Mouse (Mus musculus) layer of hippocampus, adult 11-12 months (tissue): ENCODE data around the gene H2-DMb2.

ENCODE experiments used
- DNase-seq: peaks from one replicate; pipeline ENCODE4 v3.0.0; 2022; ENCODE audit warnings: low spot score

The H2-DMb2 gene

DNA sequence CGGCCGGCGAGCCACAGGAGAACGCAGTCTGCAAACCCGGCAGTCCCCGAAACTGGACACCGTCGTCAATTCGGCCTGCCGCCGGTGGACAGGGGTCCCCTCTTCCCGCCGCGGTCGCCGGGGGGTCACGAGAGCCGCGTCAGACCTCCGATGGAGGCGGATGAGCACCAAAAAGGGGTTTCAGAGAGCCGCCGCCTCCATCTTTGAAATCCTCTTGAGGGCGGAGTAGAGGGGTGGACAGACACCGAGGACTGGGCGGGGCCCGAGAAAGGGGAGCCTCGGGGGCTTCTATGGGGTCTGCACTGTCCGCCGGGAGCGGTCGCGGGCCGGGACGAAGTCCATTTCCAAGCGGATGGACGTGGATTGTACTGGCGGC, 24.2 kb upstream of the H2-DMb2 start:
- no peak for DNase-seq

DNA sequence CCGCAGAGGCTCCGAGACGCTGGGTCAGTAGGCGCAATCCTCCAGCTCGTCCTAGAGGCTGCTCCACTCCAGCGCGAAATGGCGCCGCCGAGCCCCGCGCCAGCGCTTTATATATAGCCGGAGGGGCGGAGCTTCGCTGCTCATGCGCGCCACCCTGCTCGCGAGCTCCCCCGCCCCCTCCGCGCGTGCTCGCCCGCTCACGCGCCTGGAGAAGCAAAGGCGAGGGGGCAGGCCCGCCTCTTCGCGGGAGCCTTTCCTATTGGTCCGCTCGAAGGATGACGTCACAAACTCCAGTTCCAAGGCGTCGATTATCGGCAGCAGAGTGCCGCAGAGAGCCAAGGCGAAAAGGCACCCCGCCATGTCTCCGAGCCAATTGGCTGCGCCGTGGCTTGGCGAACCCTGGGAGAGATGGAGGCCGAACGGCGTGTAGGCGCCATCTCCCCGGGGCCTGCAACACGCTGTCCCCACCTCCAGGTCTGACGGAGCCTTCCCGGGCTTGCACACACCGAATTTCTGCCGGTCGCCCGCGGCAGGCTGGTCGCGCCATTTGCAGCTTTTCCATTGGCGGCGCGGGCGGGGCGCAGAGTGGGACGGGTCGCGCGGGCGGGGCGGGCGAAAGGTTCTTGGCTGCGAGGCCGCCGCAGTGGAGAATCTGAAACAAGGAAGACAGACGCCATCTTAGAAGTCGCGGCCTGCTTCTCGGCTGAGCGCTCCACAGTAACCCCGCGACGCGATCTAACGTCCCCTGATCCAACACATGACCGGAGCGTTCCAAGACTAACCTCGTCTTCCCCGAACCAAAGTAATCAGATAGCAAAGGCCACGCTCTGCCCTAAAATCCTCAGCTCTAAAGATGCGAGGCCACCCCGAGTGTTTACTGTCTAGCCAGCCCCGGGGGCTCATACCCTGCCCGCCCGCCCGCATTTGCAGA, 23.6 kb upstream of the H2-DMb2 start, which contains the start of gene H2-DMa:
TSS of gene H2-DMa (plus strand) at position 293 of the 931 bp plus-strand sequence.
- peak; percentile 99 for DNase-seq

DNA sequence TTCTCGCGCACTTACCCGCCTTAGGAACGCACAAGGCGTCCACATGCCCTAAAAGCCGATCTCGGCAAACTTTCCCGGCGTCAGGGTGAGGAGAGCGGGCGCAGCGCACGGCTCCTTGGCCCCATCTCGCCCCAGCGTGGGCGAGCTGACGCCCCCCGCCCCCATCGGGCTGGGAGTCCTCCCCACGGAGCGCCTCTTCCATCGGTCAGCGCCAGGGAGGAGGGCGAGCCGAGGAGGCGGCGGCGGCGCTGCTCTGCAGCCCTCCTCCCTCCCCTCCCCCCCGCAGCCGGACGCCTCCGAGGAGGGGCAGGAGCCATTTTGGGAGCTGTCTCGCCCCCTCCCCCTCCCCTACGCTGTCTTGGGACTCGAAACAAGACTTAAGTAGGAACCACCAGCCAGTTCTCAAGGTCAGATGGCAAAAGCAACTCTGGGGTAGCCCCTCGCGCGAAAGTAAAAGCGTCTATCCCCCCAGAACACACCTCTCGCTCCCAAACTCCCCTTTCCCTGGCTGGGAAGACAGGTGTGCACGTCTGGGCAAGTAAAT, 22.9 kb upstream of the H2-DMb2 start:
- peak; percentile 90 for DNase-seq

DNA sequence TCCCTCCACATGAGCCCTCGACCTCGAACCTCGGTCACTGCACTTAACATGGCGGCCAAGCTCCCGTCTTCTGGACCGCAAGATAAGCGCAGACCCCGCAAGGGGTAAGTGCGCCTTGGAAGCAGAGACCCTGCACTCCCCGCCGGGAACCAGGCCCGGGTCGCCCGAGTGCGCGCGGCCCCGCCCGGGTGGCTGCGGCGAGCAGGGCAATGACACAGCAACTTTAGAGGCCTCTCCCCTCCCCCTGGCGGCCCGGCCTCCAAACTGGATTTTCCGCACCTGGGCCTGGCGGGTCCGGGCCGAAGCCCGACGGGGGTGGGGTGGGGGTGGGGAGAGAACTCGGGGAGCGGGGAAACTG, 22.3 kb upstream of the H2-DMb2 start:
- DNase-seq, result peak; percentile 84

DNA sequence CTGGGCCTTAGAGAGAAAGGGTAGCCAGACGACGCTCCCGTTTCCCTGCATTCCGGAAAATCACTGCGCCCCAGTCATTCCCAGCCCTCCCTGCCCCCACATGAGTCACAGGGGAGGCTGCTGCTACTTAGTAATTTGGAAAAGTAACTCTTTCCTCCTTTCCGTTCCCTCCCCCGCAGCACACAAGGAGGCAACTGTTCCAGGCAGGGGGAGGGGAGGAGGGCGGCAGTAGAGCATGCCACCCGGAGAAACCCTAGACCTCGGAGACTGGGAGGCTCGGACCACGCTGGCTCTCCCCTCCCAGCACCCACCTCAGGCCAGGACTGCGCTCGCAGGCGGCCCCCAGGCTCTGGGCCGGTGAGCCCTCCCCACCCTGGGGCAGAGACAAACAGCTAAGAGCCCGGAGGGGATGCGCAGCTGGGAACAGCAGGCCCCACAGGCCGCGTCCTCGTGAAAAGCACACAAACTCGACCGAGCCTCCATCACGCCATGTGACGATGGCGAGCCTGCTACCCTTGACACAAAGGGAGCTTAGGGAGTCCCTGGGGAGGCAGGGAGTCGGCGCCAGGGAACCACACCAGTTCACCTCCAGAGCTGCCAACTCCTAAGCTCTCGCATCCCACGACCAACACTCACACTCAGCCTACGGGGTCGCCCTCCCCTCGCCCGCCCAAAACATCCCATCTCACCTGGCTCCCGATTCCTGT, 21.8 kb upstream of the H2-DMb2 start:
- peak; percentile 91 for DNase-seq

DNA sequence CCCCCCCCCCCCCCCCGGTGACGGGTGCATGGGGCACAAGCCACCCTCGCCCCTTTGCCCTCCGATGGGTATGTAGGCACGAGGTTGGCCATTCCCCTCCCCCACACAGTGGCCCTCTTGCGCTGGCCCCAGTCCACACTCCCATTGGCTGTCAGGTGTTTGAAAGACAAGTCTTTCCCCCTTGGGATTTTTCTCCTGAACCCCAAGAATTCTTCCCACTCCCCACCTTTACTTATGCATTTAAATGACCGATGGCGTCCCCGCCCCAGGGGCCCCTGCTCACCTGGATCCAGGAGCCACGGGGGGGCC, 21.3 kb upstream of the H2-DMb2 start:
- no peak for DNase-seq

DNA sequence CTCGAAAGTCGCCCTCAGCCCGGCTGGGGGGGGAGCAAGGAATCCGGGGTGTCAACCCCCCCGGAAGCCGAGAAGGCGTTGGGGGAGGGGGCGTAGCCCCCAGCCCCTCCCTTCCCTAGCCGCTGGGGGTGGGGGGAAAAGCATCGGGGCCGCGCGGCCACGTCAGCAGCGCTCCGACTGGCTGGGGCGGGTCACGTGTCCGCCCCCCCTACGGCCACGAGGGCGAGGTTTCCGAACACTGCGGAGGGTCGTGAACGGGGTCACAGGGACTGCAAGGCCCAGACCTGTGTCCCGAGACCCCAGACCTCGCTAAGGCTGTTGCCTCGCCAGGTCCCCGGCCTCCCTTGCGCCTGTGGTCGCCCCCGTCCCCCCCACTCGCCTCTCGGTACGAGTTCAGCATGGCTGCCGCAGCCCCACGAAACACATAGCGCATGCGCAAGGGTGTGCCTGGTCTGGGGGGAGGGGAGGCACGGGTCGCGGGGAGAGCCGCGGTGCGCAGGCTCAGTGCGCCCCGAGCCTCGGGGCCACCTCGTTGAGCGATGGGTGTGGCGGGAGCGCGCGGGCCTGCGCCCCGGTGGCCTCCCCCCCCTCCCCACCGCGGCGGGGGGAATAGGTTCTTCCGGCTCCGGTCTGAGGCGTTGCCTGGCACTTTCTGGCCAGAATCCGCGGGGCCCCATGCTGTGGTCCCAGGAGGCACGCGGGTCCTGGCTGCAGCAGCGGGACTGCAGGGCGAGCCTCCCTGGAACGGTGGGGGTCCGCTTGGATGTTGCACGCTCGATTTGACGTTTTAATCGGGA, 20.7 kb upstream of the H2-DMb2 start, which contains the start of gene Brd2:
TSS of gene Brd2 (minus strand) at position 447 of the 797 bp plus-strand sequence.
- DNase-seq, result peak; percentile 95

DNA sequence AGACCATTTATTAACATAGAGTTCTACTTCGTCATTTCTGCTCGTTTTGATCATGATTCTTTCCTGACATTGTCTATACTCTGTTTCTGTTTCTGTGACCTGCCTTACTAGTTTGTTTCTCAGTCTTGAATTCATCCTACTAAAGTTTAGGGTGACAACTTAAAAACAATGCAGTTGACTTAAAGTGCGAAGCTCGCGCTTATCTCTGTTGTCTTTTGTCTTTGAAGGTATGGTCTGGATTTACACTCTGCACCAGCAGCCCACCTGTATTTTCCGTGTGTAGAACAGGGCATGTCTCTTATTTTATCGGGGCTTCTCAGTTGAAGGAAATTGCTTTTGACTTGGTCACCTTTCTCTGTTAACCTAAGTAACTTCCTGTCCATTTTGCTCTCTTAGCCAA, 20.0 kb upstream of the H2-DMb2 start:
- no peak for DNase-seq

DNA sequence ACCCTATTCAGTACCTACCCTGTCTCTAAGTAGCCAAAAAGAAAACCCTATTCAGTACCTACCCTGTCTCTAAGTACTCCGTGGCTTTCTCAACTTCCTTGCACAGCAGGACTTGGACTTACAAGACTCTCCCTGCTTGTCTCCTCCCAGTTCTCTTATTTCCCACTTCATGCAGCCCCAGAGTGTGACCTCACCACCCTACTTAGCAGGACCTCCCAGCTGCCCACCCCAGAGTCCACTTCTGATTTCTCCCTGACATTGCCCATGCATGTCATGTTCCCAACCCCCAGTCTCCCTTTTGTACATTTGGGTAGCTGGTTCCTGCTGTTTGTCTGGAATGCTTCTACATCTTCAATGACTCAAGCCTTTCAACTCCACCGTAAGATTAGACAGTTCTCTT, 19.6 kb upstream of the H2-DMb2 start:
- no peak for DNase-seq

DNA sequence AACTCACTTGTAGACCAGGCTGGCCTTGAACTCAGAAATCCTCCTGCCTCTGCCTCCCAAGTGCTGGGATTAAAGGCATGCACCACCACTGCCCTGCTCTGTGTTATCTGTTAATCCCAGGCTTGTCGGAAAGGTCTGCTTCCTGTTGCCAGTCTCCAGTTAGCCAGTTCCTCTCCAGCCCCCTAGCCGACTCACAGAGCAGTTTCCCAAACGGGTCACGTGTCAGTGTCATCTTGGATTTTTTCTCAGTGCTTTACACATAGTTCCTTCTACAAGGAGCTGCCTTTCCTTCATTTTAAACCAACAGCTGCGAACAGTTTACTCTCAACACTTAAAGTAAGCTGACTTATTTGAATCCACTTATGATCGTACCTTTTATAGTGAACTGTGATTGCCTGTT, 18.5 kb upstream of the H2-DMb2 start:
- DNase-seq, result no peak

DNA sequence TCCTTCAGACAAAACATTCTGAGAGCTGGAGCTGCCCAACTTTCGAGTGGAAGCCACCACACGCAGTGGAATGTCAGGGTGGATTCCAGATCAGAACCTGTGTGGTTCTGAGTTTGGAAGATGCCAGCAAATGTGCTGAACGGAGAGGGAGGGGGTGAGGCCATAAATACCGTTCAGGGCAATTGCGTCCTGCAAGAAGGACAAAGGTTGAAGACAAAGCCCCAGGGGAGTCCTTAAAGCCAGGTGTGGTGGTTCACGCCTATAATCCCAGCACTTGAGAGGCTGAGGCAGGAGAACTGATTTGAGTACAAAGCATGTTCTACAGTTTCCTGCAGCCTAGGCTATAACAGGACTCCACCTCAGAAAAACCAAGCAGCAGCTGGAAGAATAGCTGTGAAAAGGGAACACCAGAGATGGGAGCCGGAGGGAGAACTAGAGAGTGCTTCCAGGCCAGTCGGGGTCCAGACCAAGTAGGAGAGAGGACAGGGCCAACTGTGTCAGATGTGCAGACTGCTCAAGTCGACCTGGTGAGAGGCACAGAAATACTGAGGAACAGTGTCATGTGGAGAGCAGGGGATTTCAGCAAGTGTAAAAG, 16.2 kb upstream of the H2-DMb2 start:
- no peak for DNase-seq

DNA sequence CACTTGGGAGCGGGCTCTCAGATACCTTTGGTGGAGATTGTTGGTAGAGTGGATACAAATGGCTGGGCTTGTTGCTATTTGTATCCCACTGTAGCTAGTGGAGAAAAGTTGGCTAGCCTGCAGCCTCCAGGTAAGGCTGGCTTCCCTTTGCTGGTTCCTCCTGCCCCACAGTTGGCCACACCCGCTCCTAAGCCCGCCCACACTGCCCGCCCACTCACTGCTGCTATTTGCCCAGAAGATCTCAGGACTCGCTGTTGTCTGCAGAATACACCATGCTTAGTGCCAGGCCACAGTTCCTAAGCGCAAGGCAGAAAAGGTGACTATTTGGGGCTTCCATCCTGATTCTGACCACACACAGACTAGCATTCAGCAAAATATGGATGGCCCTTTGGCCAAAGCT, 15.6 kb upstream of the H2-DMb2 start:
- DNase-seq, result peak; percentile 67

DNA sequence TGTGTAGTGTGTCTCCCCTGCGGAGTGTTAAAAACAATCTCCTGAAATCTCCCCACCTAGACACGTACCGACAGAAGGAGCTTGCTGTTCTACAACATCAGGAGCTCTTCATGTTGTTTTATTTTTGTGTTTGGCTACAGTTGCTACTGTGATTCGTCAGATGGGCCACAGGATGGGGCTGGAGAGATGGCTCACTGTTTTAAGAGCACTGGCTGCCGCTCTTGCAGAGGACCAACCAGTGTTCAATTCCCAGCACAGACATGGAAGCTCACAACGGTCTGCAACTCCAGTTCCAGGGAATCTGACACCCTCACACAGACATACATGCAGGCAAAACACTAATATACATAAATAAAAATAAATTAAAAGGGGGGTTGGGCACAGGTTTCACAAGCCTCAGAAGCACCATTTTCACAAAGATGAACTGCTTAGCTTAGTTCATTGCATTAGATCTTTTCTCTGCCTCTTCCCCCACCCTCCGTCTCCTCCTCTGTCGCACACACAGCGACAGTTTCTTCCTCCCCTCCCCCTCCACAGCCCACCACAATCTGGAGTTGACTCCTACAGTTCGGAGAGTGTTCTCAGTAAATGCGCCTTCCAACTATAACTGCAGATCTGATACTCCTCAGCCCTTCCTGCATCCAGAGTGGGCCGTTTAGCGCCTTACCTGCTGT, 14.7 kb upstream of the H2-DMb2 start:
- no peak for DNase-seq

DNA sequence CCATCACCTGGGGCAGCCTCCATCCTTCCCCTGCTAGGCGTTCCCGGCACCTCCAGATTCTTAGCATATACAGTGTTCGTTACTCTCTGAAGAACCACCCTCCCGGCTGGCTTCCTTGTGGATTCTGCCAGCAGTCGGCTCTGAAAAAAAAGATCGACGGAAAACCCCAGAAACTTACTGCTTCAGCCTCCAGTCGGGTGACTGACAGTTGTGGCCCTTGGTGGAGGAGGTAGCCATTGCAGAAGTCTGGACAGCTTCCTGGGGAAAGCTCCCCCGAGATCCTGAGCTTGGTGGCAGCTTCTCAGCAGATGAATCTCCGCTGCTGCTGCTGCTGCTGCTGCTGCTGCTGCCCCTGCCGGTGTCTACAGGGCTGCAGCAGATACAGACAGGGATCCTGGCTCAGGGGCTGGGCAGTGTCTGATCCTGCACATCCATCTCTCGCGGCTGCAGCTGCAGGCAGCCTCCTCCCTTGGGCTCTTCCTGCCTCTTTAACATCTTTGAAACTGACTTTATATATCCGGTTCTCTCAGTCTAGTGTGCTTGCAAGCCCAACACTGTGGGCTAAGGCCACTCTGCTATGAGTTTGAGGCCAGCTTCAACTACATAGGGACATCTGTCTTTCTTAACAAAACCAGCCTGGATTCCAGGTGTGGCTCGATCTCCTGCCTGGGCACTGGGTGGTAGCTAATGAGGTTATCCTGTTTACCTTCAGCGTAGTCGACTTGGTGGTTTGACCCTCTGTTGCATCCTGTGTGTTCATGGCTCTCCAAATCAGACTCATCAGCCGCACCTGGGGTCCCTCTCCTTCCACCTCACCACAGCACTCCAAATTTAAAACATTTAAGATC, 13.9 kb upstream of the H2-DMb2 start:
- no peak for DNase-seq

DNA sequence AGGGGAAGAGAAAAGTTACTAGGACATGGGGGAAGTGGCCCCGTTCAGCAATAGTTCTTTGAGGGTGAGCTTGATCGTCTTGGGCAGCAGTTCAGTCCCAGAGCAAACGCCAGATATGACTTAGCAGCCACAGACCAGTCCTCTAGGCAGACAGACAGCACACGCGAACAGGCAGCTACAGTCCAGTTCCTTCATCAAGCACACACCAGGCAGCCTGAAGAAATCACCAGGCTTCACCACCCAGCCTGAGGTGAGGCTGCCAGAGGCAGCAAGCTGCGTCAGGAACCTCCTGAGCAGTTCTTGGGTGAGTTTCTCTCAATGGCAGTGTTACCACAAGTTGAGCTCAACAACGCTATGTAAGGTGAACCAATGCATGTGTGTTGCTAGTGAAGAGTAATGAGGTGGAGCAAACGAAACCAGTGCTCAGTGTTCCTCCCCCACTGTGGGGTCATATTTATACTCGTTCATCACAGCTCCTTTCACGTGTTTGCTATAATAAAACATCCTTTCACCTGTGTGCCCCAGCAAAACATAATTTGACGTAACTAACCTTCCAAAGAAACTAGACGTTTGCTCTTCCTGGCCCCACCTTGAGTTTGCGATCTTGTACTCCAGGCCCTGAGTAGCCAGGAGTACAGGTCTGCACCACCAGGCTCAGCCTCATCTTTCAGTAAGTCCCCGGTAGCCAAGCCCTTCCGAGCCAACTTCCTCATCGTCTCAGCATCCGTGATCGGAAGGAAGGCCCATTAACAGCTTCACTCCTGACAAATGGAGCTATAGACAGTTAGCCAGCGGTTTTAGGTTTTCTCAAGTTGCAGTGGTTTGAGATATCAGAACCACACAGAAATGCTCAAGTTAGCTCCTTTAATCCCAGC, 12.8 kb upstream of the H2-DMb2 start:
- DNase-seq, result no peak

DNA sequence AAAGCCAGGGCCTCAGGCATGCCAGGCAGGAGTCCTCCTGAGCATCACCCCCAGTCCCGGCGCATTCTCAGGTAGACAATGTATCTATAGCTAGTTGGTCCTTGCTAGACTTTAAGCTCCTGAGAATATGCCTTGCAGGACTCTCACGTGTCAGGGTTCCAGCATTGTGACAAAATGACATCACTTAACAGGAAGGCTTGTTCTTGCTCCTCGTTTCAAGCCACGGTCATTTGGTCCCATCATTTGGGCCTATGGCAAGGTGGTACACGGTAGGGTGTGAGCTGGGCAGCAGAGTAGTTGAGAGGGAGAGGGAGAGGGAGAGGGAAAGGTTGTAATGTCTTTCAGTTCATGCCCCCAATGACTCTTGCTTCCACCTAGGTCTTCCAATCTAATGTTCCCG, 11.2 kb upstream of the H2-DMb2 start:
- DNase-seq, result no peak

DNA sequence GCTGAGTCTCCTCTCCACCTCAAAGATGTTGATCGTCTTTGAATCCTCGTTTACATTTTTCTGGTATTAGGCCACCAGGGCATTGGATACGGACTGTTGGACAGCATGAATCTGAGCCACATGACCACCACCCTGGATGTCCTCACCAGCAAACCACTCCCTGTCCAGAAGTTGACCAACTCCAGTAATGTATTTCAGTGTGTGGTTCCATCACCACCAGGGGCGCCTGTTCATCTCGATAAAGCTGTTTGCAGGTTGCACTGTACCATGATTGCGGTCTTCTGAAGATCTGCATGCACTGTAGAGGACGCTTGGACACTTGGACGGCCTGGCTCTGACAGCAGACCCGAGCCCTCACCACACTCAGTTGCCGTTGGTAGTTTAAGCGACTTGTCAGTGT, 9.8 kb upstream of the H2-DMb2 start:
- DNase-seq, result no peak

DNA sequence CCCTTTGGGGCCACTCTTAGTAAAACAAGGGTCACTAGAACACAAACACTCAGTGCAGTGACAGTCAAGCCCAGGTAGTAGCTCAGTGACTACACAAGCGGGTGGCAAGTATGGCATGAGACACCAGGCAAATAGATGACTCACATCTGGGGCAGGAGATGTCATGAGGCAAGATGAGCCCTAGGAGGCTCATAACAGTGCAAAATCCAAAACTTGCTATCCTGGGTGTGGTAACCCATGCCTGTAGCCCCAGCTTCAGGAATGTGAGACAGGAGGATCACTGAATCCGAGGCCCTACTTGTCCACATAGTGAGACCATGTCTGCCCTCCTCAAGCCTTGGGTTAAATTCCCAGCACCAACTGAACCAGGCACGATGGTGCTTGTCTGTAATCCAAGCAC, 8.7 kb upstream of the H2-DMb2 start:
- peak; percentile 7 for DNase-seq
